Mouse (Mus musculus) left cerebral cortex, adult 18-20 months (tissue): Measurements from ENCODE around the gene Mzf1. TPM values are rescaled to one million over a fixed set of nuclear protein-coding genes. Genes with fewer than 3 reads are reported as not detected.

Experiments
- DNase-seq, 2 experiments: peaks; one replicate each; pipeline ENCODE4 v3.0.0; 2021 to 2022; ENCODE audit warnings: low spot score in 2 of 2, mixed read lengths in 1 of 2
- total RNA-seq, 2 experiments: library from RNA; stranded (reverse); gene quantifications; 2 replicates each; pipeline ENCODE4 v1.2.3; 2021

Gene Mzf1
- total RNA-seq, 2 experiments from 2014 or later, result 9.4 to 10.0 TPM

GRCm38 (mm10) chr7:13006531-13006930, 48.0 kb downstream of the Mzf1 start:
- no peak for DNase-seq

- no peak for DNase-seq
These were observed 48.6 kb downstream of the Mzf1 start for GRCm38 (mm10) chr7:13006011-13006410.

- DNase-seq, result no peak
These were observed 51.2 kb downstream of the Mzf1 start for GRCm38 (mm10) chr7:13003380-13003779.

- no peak for DNase-seq
These were observed 53.0 kb downstream of the Mzf1 start for GRCm38 (mm10) chr7:13001584-13001983.

- no peak for DNase-seq
These were observed 55.7 kb downstream of the Mzf1 start, which contains the start of gene Trim28 for GRCm38 (mm10) chr7:12998851-12999250. Gene Trim28 (plus strand): TSS chr7:12999114.

GRCm38 (mm10) chr7:12998053-12998452, 56.5 kb downstream of the Mzf1 start, which contains the start of gene Slc27a5:
Gene Slc27a5 (minus strand): TSS chr7:12998192.
- DNase-seq, result no peak

- DNase-seq, result no peak
These were observed 57.3 kb downstream of the Mzf1 start for GRCm38 (mm10) chr7:12997230-12997629.

GRCm38 (mm10) chr7:12995862-12996261, 58.7 kb downstream of the Mzf1 start:
- DNase-seq, result no peak

- DNase-seq, result no peak
These were observed 61.4 kb downstream of the Mzf1 start for GRCm38 (mm10) chr7:12993148-12993547.

Other genes starting within 250 kb of the Mzf1 start
- 10 to 100 TPM; 20.7 to 25.6 TPM for gene Zfp329, start 235.9 kb downstream of the Mzf1 start, total RNA-seq
- gene Zfp110, start 220.0 kb downstream of the Mzf1 start, total RNA-seq, result 10 to 100 TPM; 14.7 to 16.2 TPM
- gene Zfp128, start 173.6 kb downstream of the Mzf1 start, total RNA-seq, result 1 to 10 TPM; 6.2 to 7.4 TPM
- 10 to 100 TPM; 15.7 to 16.2 TPM for gene Zscan22, start 156.9 kb downstream of the Mzf1 start, total RNA-seq
- gene Rps5, start 132.5 kb downstream of the Mzf1 start, total RNA-seq, result 100 to 1,000 TPM; 402 to 450 TPM
- gene Rnf225, start 127.3 kb downstream of the Mzf1 start, total RNA-seq, result under 1 TPM; 0.59 to 0.60 TPM
- gene Zfp324, start 88.9 kb downstream of the Mzf1 start, total RNA-seq, result 1 to 10 TPM; 9.4 to 9.6 TPM
- 1 to 10 TPM; 7.9 to 8.1 TPM for gene Zfp446, start 76.9 kb downstream of the Mzf1 start, total RNA-seq
- under 1 TPM in 1 of 2 experiments, not detected in 1; 0.28 TPM for gene Slc27a5, start 56.6 kb downstream of the Mzf1 start, total RNA-seq
- gene Trim28, start 55.6 kb downstream of the Mzf1 start, total RNA-seq, result 100 to 1,000 TPM; 206 to 207 TPM
- 10 to 100 TPM; 35.3 to 38.3 TPM for gene Zbtb45, start 44.7 kb downstream of the Mzf1 start, total RNA-seq
- 100 to 1,000 TPM; 132 to 156 TPM for gene Chmp2a, start 20.0 kb downstream of the Mzf1 start, total RNA-seq
- 100 to 1,000 TPM; 234 to 240 TPM for gene Ube2m, start 16.5 kb downstream of the Mzf1 start, total RNA-seq
- gene Vmn1r85, start 40.4 kb upstream of the Mzf1 start, total RNA-seq, result not detected
- gene Vmn1r86, start 65.2 kb upstream of the Mzf1 start, total RNA-seq, result not detected
- gene Vmn1r87, start 85.4 kb upstream of the Mzf1 start, total RNA-seq, result not detected
- under 1 TPM; 0.05 to 0.14 TPM for gene Vmn1r88, start 104.8 kb upstream of the Mzf1 start, total RNA-seq
- gene Vmn1r89, start 158.3 kb upstream of the Mzf1 start, total RNA-seq, result not detected
- 1 to 10 TPM; 8.3 to 9.2 TPM for gene Lig1, start 222.5 kb upstream of the Mzf1 start, total RNA-seq
- 10 to 100 TPM; 16.2 to 17.1 TPM for gene Zswim9, start 224.0 kb upstream of the Mzf1 start, total RNA-seq